Comparison of ENCODE assay signal across 15 mouse cellular contexts in the genomic region with DNA sequence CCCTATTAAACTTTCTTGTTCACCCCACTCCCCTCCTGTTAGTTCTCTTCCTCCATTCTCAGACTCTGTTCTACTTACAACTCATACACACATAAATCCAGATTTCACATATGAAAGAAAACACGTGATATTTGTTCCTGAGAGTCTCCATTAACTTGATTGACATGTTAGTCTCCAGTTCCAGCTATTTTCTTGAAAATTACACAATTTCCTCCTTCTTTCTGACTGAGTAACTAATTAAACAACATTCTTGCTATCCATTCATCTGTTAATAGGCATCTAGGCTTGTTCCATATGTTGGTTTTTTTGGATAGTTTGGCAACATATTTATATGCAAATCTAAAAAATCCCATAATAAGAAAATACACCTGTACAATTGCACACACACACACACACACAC.
"Had no signal": no experiment of that assay in that cellular context is flagged by ENCODE, and none has a peak within 500 bp of the region (broad histone marks: within the 10 kb centered on the region; RNA-seq: fewer than 3 reads in every experiment).

No protein-coding gene starts in this region.

- H3K9ac ChIP-seq: neural tube, embryonic 15.5 days; stomach, embryonic 15.5 days had no signal

- H3K4me1 ChIP-seq: neural tube, embryonic 15.5 days; stomach, embryonic 15.5 days had no signal

- H3K36me3 ChIP-seq: neural tube, embryonic 15.5 days; stomach, embryonic 15.5 days had no signal

- H3K27ac ChIP-seq: neural tube, embryonic 15.5 days; stomach, embryonic 15.5 days; stomach, postnatal 0 days had no signal

- DNase-seq: retina, postnatal 1 day; right cerebral cortex, adult 18-20 months; right cerebral cortex, postnatal 14 days; right cerebral cortex, postnatal 25 days; right cerebral cortex, postnatal 4 days; spleen, adult 18-20 months; thymus, adult 18-20 months; thymus, adult 2 months; thymus, postnatal 14 days; thymus, postnatal 25 days; thymus, postnatal 36 days; thymus, postnatal 4 days had no signal

- H3K27me3 ChIP-seq: neural tube, embryonic 15.5 days; stomach, embryonic 15.5 days had no signal

- H3K4me3 ChIP-seq: neural tube, embryonic 15.5 days; stomach, embryonic 15.5 days had no signal

- H3K9me3 ChIP-seq: neural tube, embryonic 15.5 days; stomach, embryonic 15.5 days had no signal

- H3K4me2 ChIP-seq: neural tube, embryonic 15.5 days; stomach, embryonic 15.5 days had no signal
